Mouse (Mus musculus) kidney, postnatal 4 days (tissue): Measurements from ENCODE around the gene 2310022A10Rik.

Experiments
- DNase-seq, 2 experiments: peaks; one replicate each; pipeline ENCODE4 v3.0.0; 2021; ENCODE audit warnings: mixed read lengths in 2 of 2

The 2310022A10Rik gene

DNA sequence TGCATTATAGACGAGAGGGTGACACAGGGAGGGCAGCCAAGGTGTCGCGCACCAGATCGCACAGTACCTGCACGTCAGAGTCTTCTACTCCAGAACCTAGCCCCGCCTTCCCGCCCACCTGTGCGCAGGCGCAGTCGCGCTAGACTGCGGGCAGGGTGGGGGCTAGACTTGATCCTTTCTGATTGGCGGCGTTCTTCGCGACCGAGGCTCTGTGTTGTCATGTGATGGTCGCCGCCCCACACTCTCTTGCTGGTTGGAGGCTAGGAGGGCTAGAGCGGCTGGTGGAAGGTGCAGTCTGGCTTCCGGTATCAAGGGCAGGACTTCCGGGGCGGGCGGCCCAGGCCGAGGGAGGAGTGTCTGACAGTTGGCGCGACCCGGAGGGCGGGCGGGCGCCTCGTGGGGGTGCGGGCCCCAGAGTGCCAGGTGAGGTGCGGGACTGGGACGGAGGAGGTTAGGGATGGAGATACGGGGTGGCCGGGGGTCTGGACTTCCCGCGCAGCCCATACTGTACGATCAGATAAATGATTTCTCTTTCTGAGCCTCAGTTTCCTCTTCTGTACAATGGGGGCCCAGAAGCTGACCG is at the start of gene 2310022A10Rik, which contains the start of gene Pld3:
TSS of gene 2310022A10Rik (plus strand) at position 303 of the 583 bp plus-strand sequence.
TSS of gene Pld3 (minus strand) at position 288 of the 583 bp plus-strand sequence.
- peak; percentile 94 to 97 for DNase-seq

GRCm38 (mm10) chr7:27506765-27507370 is 46.2 kb upstream of the 2310022A10Rik start:
- peak; percentile 42 to 56 for DNase-seq

DNA sequence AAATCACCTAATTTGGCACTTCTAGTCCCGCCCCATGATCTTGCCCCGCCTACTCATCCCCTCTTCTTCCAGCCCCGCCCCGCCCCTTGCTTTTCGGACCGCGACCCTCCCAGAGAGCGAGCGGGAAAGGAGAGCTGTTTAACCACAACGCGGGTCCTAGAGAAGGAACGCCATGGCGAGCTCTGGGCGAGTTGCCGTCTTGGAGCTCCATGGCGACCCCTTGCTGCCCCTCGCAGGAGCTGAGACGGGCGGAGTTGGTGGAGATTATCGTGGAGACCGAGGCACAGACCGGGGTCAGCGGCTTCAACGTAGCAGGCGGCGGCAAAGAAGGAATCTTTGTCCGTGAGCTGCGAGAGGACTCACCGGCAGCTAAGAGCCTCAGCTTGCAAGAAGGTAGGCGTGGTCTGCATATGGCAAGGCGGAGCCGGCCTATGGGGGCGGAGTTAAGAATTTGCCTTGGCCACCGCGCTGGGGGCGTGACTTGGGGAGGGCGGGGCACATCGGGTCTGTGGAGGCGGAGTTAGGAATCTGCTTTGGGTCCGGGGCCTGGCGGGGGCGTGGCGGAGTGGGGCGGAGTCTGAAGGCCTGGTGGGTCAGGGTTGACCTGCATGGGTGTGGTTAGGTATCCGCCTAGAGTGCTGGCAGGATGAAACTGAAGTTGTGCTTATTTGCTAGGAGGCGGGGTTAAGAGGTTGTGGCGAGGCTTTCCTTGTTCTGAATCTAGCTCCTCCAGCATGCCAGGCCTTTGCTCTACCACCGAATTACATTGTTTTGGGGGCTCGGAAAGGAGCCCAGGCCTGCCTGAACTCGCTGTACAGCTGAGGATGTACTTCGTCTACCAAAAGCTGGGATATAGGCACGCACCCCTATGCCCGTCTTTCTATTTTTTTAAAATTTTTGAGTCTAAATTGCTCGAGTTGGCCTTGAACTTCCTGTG is 45.1 kb upstream of the 2310022A10Rik start:
- peak; percentile 100 for DNase-seq

DNA sequence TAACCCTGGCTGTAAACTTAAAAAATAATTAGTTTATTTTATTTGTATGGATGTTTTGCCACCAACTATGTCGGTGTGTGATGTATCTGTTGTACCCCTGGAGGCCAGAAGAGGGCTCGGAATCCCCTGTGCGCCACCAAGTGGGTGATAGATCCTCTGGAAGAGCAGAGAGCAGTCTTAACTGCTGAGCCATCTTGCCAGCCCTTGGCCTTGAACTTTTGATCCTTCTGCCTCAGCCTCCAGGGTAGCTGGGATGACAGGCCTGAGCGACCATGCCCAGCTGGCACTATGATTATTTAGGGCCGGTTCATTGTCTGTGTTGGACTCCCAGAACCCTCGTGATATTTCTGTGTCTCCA is 44.4 kb upstream of the 2310022A10Rik start:
- DNase-seq = peak; percentile 75 to 85

DNA sequence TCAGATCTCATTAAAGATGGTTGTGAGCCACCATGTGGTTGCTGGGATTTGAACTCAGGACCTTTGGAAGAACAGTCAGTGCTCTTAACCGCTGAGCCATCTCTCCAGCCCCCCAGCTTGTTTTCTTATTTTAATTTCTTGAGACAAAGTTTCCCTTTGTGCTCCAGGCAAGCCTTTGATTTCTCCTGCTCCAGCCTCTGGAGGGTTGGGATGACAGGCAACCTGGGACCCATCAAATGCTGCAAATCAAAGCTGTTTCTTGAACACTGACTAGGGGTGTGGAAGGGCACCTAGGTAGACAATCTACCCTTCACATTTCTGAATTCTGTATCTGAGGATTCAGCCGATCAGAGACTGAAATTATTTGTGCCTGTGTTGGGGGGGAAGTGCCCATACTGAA is 42.2 kb upstream of the 2310022A10Rik start:
- DNase-seq = no peak

- no peak for DNase-seq
These were observed 38.1 kb upstream of the 2310022A10Rik start for GRCm38 (mm10) chr7:27514961-27515360.

- DNase-seq = no peak
These were observed 34.7 kb upstream of the 2310022A10Rik start for GRCm38 (mm10) chr7:27518314-27518713.

GRCm38 (mm10) chr7:27520104-27520503 is 32.9 kb upstream of the 2310022A10Rik start:
- no peak for DNase-seq

DNA sequence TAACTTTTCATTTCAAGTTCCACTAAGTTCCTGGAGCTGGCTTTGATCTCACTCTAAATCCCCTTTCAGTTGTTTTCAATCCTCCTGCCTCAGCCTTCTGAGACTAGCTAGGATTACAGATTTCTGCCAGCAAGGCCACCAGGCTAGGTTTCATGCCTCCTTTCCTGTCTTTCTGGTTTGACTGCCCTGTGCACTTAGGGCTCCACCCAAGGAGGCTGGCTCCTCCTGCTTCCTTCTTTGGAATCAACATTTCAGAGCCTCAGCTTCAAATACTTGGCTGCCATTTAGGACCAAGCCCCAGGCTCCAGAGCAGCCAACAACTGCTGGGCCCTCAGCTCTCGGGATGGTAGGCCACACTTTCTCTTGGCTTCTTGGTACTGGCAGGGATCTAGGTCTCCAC is 32.4 kb upstream of the 2310022A10Rik start:
- no peak for DNase-seq

DNA sequence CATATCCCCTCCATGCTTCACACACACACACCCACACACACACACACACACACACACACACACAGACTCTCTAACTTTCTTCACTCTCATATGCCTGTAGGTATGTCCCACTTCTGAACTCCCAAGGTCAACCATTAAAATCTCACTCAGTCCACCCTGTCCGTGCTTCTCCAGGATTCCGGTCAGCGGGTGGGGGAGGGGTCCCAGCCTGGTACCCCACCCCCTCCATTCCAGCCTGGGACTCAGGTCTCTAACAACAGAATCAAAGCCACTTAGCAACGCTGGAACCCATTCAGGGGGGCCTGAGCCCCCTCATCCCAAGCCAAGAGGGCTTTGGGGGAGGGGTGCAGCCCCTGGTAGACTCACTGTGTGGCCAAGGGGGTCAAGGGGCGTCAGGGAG is 30.1 kb upstream of the 2310022A10Rik start, which contains the start of gene Hipk4:
TSS of gene Hipk4 (plus strand) at position 301 of the 400 bp plus-strand sequence.
- DNase-seq = no peak

DNA sequence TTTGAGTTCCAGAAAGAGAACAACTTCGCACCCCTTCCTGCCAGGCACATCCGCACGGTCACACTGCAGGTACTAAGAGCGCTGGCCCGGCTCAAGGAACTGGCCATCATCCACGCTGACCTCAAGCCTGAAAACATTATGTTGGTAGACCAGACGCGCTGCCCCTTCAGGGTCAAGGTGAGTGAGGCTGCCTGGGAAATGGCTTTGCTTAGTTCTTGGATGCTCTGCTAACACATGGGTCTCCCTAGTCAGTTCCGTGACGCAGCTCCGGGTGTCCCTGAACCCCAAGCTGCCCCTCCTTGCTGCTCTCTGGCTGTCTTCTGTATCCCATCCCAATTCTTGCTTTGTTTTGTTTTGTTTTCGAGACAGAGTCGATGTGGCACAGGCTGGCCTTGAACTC is 29.2 kb upstream of the 2310022A10Rik start:
- no peak for DNase-seq

- DNase-seq = peak; percentile 84 to 86
These were observed 26.8 kb upstream of the 2310022A10Rik start for GRCm38 (mm10) chr7:27526039-27526827.

- no peak for DNase-seq
These were observed 24.0 kb upstream of the 2310022A10Rik start for GRCm38 (mm10) chr7:27529070-27529469.

DNA sequence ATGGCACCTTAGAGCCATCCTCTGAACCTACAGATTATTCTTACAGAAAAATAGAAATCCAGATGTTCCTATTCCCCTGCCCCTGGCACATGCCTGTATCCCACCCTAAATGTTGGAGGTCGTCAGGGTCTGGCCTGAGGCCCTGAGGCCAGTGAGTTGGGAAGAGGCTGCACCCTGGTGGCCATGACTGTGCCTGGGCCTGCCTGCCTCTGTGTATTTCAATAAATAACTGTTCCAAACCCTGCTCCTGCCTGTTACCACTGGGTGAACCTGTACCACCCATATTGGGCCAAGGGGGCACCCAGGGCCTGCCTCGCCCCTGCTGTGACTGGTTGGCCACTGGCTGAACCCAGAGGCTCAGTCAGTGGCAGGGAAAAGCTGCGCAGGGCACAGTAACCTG is 22.1 kb upstream of the 2310022A10Rik start:
- no peak for DNase-seq

- no peak for DNase-seq
These were observed 21.3 kb upstream of the 2310022A10Rik start for GRCm38 (mm10) chr7:27531707-27532106.

DNA sequence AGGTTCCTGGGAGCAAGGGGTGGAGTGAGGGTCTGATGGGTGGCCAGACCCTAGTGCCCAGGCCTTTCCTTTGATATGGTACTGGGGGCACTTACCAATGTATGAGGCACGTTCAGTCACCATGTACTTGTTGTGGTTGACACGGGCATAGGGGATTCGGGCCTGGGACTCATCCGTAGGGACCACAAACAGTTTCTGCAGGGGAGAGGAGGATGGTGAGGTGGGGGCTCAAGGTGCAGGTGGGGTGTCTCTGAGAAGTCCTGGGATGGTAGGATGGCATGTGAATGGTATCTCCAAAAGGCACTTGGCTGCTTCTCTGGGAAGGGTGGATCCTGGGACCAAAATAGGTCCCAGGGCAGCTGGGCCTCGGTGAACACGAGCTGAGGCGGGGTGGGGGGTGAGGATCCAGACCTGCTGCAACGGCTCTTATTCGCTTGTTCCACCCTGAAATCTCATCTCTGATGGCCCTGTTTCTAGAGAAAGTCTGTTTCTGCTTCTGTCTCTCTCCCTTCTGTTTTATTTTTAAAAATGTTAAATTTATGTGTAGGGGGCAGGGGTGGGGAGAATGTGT is 20.5 kb upstream of the 2310022A10Rik start:
- no peak for DNase-seq

DNA sequence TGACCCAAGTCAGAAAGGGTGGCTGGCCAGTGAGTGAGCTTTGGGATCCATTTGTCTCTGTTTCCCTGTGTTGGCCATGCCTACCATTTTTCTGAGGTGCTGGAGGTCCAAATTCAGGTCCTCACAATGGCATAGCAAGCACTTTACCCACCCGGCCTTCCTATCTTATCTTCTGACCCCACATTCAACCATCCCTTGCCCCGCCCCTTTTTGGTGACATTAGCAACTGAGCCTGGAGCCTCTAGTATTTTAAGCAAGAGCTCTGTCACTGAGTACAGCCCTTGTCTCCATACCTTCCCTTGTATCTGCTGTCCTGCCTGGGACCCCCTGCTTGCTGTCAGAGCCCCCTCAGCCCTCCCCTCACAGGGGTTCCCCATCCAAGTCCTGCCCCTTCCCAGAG is 17.6 kb upstream of the 2310022A10Rik start:
- DNase-seq = no peak

GRCm38 (mm10) chr7:27536618-27537017 is 16.4 kb upstream of the 2310022A10Rik start:
- DNase-seq = no peak

DNA sequence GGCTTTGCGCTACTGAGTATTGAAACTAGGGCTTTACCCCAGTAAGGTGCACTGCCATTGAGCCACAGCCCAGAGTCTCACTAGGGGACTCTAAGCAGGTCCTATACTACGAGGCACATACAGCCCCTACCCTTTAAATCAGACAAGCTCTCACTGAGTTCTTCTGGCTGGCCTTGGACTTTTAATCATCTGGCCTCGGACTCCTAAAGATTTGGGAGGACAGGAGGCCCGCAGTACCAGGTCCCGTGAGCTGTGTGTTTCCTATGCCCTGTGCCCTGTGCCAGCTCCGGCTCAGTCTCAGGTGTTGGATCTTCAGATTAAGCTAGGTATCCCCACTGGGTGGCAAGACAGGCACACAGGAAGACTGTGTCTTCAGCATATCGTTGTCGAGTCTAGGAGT is 15.0 kb upstream of the 2310022A10Rik start:
- DNase-seq = no peak

GRCm38 (mm10) chr7:27538797-27539196 is 14.2 kb upstream of the 2310022A10Rik start:
- no peak for DNase-seq

- no peak for DNase-seq
These were observed 12.5 kb upstream of the 2310022A10Rik start for GRCm38 (mm10) chr7:27540521-27540920.

- DNase-seq = no peak
These were observed 12.1 kb upstream of the 2310022A10Rik start for GRCm38 (mm10) chr7:27540935-27541334.
